Mouse (Mus musculus): ENCODE data around the gene Map3k5.

DNA sequence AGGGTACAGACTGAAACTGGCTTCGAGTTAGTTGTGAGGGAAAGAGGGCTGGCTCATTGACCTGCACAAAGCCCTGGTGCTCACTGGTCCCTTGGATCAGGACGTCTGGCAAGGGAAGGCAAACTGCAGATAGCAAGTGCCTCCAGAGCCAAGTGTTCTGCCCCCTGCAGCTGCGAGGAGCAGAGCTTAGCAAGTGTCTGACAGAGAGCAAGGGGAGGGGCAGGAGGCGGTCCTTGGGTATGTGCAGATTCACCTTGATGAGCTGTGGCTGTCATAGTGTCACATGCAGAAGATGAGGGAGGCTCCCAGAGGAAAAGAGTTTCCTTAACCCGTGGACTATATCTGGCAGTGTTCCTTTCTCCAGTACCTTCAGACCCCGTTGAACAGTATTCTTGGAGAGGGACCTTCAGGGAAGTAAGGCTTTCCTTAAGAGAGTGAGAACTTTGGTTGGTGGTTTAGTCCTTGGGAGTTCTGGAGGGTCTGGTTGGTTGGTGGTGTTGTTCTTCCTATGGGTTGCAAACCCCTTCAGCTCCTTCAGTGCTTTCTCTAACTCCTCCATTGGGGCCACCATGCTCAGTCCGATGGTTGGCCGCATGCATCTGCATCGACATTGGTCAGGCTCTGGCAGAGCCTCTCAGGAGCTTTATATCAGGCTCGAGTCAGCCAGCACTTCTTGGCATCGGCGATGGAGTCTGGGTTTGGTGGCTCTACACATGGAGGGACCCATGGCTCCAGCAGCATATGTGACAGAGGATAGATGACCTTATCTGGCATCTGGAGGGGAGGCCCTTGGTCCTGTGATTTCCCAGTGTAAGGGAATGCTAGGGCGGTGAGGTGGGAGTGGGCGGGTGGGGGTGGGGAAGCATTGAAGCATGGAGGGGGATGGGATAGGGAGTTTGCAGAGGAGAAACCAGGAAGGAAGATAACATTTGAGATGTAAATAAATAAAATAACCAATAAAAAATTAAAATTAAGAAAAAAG is 60.5 kb downstream of the Map3k5 start:
- TF ChIP-seq POLR2AphosphoS2 (IDR thresholded peaks at IDR 0.05; ENCODE audit: insufficient read length, low read depth) (no peak), CEBPB (IDR thresholded peaks at IDR 0.05; ENCODE audit: insufficient read depth, poor library complexity, severe bottlenecking) (no peak), POLR2A (IDR thresholded peaks at IDR 0.05; ENCODE audit: insufficient read length, low read depth) (no peak), USF1 (IDR thresholded peaks at IDR 0.05; ENCODE audit: low read depth) (no peak), MAX (IDR thresholded peaks at IDR 0.05; ENCODE audit: low read depth) (no peak), TCF3 (IDR thresholded peaks at IDR 0.05; ENCODE audit: insufficient read length, low read depth) (no peak)
